Mouse (Mus musculus): Measurements from ENCODE around the gene Hoxa6. TPM values are rescaled to one million over a fixed set of nuclear protein-coding genes. Genes with fewer than 3 reads are reported as not detected.

Hoxa6 gene
- total and polyA plus RNA-seq, 2 experiments from 2014 or later = 6.0 to 12.3 TPM

- Histone ChIP-seq H3K4me3 (ENCODE audit: low read length) (no peak overlapping the region), H3K27me3 (ENCODE audit: insufficient read depth, low read length) (peaks cover 97% of the 10 kb centered on the region), H3K36me3 (ENCODE audit: insufficient read depth, low read length) (no peaks in the 10 kb centered on the region), H3K4me1 (ENCODE audit: insufficient read depth, low read length) (0 out of 2 replicates have a peak, but pooled peaks cover 4% of the 10 kb centered on the region), H3K27ac (0 out of 2 replicates have a peak overlapping the region, but pooled peaks have one; percentile 45), H3K9ac (replicated peaks; ENCODE audit: low read length) (no peak overlapping the region), H3K9me3 (ENCODE audit: low read length) (no peaks in the 10 kb centered on the region), H3K4me2 (ENCODE audit: low read depth, low read length) (0 out of 2 replicates have a peak overlapping the region, but pooled peaks have one; percentile 5)
- no peak for ATAC-seq
- DNase-seq (ENCODE audit: low spot score) = no peak
- no peak for TF ChIP-seq CTCF (IDR thresholded peaks at IDR 0.05; ENCODE audit: low read depth)
- 13% methylated on average over 10 of the region's 10 CpGs for WGBS
Measured at GRCm38 (mm10) chr6:52183311-52184080, 25.0 kb downstream of the Hoxa6 start.

GRCm38 (mm10) chr6:52182793-52183192 lies 25.7 kb downstream of the Hoxa6 start:
- Histone ChIP-seq H3K9me3 (ENCODE audit: low read length) (no peaks in the 10 kb centered on the region), H3K36me3 (ENCODE audit: insufficient read depth, low read length) (no peaks in the 10 kb centered on the region), H3K4me3 (ENCODE audit: low read length) (no peak overlapping the region), H3K4me1 (ENCODE audit: insufficient read depth, low read length) (0 out of 2 replicates have a peak, but pooled peaks cover 4% of the 10 kb centered on the region), H3K27me3 (ENCODE audit: insufficient read depth, low read length) (peaks cover 90% of the 10 kb centered on the region), H3K27ac (no peak overlapping the region), H3K9ac (replicated peaks; ENCODE audit: low read length) (no peak overlapping the region), H3K4me2 (ENCODE audit: low read depth, low read length) (peak overlapping the region; percentile 5; the same call in 1 of the 2 replicates)
- no peak for TF ChIP-seq CTCF (IDR thresholded peaks at IDR 0.05; ENCODE audit: low read depth)
- ATAC-seq = no peak
- no peak for DNase-seq (ENCODE audit: low spot score)
- 19% methylated on average over 1 of the region's 1 CpGs for WGBS

- 0 out of 2 replicates have a peak, but pooled peaks cover 4% of the 10 kb centered on the region for H3K4me1 ChIP-seq (ENCODE audit: insufficient read depth, low read length)
- ATAC-seq (no peak), DNase-seq (ENCODE audit: low spot score) (no peak)
- no peak overlapping the region for H3K9ac ChIP-seq (replicated peaks; ENCODE audit: low read length)
- 25% methylated on average over 2 of the region's 2 CpGs for WGBS
- peak overlapping the region; percentile 5; the same call in 1 of the 2 replicates for H3K4me2 ChIP-seq (ENCODE audit: low read depth, low read length)
- H3K9me3 ChIP-seq (ENCODE audit: low read length) = no peaks in the 10 kb centered on the region
- no peak overlapping the region for H3K4me3 ChIP-seq (ENCODE audit: low read length)
- no peaks in the 10 kb centered on the region for H3K36me3 ChIP-seq (ENCODE audit: insufficient read depth, low read length)
- H3K27me3 ChIP-seq (ENCODE audit: insufficient read depth, low read length) = peaks cover 82% of the 10 kb centered on the region
- H3K27ac ChIP-seq = no peak overlapping the region
- no peak for TF ChIP-seq CTCF (IDR thresholded peaks at IDR 0.05; ENCODE audit: low read depth)
Measured at GRCm38 (mm10) chr6:52182030-52182429, 26.5 kb downstream of the Hoxa6 start.

GRCm38 (mm10) chr6:52180726-52181125 lies 27.8 kb downstream of the Hoxa6 start:
- no peak for TF ChIP-seq CTCF (IDR thresholded peaks at IDR 0.05; ENCODE audit: low read depth)
- Histone ChIP-seq H3K27ac (peak overlapping the region; percentile 92), H3K4me1 (ENCODE audit: insufficient read depth, low read length) (0 out of 2 replicates have a peak, but pooled peaks cover 4% of the 10 kb centered on the region), H3K4me2 (ENCODE audit: low read depth, low read length) (peak overlapping the region; percentile 58), H3K9me3 (ENCODE audit: low read length) (no peaks in the 10 kb centered on the region), H3K9ac (replicated peaks; ENCODE audit: low read length) (peak overlapping the region; percentile 60; the same call in 1 of the 2 replicates), H3K4me3 (ENCODE audit: low read length) (peak overlapping the region; percentile 41; the same call in 1 of the 2 replicates), H3K36me3 (ENCODE audit: insufficient read depth, low read length) (no peaks in the 10 kb centered on the region), H3K27me3 (ENCODE audit: insufficient read depth, low read length) (peaks cover 80% of the 10 kb centered on the region)
- WGBS = 15% methylated on average over 3 of the region's 3 CpGs
- ATAC-seq = no peak
- DNase-seq (ENCODE audit: low spot score) = no peak

- no peak for TF ChIP-seq CTCF (IDR thresholded peaks at IDR 0.05; ENCODE audit: low read depth)
- Histone ChIP-seq H3K4me1 (ENCODE audit: insufficient read depth, low read length) (0 out of 2 replicates have a peak, but pooled peaks cover 4% of the 10 kb centered on the region), H3K9me3 (ENCODE audit: low read length) (no peaks in the 10 kb centered on the region), H3K27me3 (ENCODE audit: insufficient read depth, low read length) (peaks cover 78% of the 10 kb centered on the region), H3K27ac (peak overlapping the region; percentile 92), H3K4me3 (ENCODE audit: low read length) (peak overlapping the region; percentile 41), H3K36me3 (ENCODE audit: insufficient read depth, low read length) (no peaks in the 10 kb centered on the region), H3K9ac (replicated peaks; ENCODE audit: low read length) (peak overlapping the region; percentile 60; the same call in 1 of the 2 replicates), H3K4me2 (ENCODE audit: low read depth, low read length) (peak overlapping the region; percentile 58)
- 6% methylated on average over 11 of the region's 11 CpGs for WGBS
- no peak for DNase-seq (ENCODE audit: low spot score)
- no peak for ATAC-seq
Measured at GRCm38 (mm10) chr6:52180213-52180710, 28.3 kb downstream of the Hoxa6 start.

- Histone ChIP-seq H3K4me1 (ENCODE audit: insufficient read depth, low read length) (0 out of 2 replicates have a peak, but pooled peaks cover 3% of the 10 kb centered on the region), H3K4me3 (ENCODE audit: low read length) (peak overlapping the region; percentile 41), H3K9me3 (ENCODE audit: low read length) (no peaks in the 10 kb centered on the region), H3K9ac (replicated peaks; ENCODE audit: low read length) (peak overlapping the region; percentile 60), H3K36me3 (ENCODE audit: insufficient read depth, low read length) (no peaks in the 10 kb centered on the region), H3K27ac (peak overlapping the region; percentile 92), H3K27me3 (ENCODE audit: insufficient read depth, low read length) (peaks cover 78% of the 10 kb centered on the region), H3K4me2 (ENCODE audit: low read depth, low read length) (peak overlapping the region; percentile 58)
- no peak for TF ChIP-seq CTCF (IDR thresholded peaks at IDR 0.05; ENCODE audit: low read depth)
- no peak for DNase-seq (ENCODE audit: low spot score)
- 1% methylated on average over 10 of the region's 10 CpGs for WGBS
- ATAC-seq = no peak
Measured at GRCm38 (mm10) chr6:52179690-52180089, 28.8 kb downstream of the Hoxa6 start.
